Mouse (Mus musculus) cortical plate, adult 2 months (tissue): ENCODE results near the gene Snx6.

Experiments
- CTCF ChIP-seq: fragments of 200-500 bp; IDR thresholded peaks from 2 replicates; pipeline ENCODE4 v1.5.1; 2011; ENCODE audit warnings: mild to moderate bottlenecking, control low read depth, low read length; ENCODE audit not compliant: insufficient read depth; ENCODE audit errors: extremely low read depth
- POLR2A ChIP-seq: fragments of 200-500 bp; IDR thresholded peaks from 2 replicates; pipeline ENCODE4 v1.6.1; 2011; ENCODE audit warnings: mild to moderate bottlenecking, low read length, control low read depth; ENCODE audit not compliant: insufficient read depth; ENCODE audit errors: extremely low read depth

DNA sequence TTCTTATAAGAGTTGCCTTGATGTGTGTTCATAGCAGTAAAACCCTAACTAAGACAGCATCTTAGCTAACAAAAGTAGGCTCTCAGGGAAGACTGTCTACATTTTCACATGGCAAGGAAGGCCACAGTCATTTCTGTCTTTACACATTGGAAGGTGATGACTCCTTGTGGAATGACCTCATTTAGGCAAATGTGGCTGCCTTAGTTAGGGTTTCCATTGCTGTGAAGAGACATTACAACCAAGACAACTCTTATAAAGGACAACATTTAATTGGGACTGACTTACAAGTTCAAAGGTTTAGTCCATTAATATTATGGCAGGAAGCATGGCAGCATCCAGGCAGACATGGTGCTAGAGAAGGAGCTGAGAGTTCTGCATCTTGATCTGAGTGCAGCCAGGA, 43.4 kb upstream of the Snx6 start:
- TF ChIP-seq CTCF = no peak
- TF ChIP-seq POLR2A = no peak
